Mouse (Mus musculus): ENCODE data around the gene Plekha6. TPM values are rescaled to one million over a fixed set of nuclear protein-coding genes. Genes with fewer than 3 reads are reported as not detected.

Gene Plekha6
- total RNA-seq, 1 experiment from 2014 or later, result 18.4 TPM

DNA sequence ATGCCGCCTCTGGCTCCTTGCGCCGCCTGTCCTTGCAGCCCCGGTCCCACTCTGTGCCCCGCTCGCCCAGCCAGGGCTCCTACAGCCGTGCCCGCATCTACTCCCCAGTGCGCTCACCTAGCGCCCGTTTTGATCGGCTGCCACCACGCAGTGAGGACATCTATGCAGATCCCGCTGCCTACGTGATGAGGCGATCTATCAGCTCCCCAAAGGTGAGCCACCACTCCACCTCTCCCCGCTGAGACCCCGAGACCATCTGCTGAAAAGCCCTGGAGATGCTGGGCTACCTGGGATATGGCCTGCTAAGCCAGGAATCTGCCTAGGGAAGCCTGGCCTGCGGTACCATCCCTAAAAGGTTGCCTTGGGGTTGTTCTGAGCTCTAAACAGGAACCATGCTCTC lies 110.2 kb downstream of the Plekha6 start:
- no peak for DNase-seq

DNA sequence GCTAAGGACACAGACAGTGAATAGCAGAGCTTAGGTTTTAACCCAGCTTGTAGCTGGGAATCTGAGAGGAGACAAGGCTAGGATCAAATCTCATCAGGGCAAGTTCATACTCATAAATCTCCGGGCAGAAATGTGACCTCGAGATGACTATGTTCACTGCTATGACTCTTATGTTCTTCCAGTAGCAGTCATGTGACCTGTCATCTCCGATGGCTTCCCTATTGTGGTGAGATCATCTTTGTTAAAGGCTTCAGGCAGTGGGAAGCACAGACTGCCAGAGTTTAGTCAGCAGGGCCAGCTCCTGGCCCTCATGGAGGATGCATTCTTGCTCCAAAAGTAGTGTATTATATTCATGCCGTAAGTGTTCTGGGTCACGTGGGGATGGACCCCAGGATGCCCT lies 113.0 kb downstream of the Plekha6 start:
- DNase-seq, result no peak

DNA sequence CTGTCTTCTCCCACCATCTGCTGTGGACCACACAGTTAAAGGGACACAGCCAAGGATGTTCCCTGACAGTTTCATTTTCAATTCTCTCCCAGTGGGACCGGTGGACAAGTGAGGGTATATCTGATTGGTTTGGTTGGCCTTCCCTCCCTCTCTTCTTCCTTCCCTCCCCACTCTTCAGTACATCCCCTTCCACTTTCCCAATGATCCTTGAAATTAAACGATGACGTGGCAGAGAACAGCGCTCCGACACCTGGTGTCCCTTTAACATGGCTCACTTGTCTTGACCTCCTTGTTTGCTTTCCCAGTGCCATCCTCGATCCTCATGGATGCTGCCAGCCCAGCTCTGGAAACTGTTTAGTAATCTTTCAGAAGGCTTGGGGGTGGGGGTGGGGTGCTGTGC lies 114.5 kb downstream of the Plekha6 start:
- DNase-seq, result no peak

DNA sequence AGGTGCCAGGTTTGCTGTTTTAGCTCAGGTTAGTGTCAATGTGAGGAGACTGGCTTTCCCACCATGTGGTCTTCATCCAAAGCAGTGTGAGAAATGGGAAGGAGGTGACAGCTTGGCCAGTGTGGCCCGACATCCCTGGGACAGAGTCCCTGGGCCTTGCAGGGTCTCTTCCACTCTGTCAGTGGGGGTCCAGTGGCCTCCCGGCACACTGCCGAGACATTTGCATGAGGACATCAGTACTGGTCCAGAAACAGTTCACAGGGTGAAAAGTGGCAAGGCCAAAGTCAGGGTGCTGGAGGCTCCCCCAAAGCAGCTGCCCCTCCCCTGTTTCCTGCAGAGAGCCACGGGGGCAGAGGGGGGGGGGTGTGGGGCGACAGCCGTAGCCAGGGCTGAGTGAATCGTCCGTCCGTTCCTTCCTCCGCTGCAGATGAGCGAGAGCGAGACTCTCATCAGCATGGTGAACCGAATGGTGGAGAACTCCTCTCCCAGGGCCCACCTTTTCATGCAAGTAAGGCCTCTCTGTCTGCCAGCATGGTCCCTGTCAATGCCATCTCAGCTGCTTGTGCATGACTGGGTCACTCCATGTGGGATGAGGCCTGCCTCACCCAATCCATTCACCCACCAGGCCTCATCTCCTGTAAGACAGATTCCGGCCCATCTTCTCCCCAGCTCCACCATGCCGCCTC lies 115.1 kb downstream of the Plekha6 start:
- DNase-seq, result no peak

DNA sequence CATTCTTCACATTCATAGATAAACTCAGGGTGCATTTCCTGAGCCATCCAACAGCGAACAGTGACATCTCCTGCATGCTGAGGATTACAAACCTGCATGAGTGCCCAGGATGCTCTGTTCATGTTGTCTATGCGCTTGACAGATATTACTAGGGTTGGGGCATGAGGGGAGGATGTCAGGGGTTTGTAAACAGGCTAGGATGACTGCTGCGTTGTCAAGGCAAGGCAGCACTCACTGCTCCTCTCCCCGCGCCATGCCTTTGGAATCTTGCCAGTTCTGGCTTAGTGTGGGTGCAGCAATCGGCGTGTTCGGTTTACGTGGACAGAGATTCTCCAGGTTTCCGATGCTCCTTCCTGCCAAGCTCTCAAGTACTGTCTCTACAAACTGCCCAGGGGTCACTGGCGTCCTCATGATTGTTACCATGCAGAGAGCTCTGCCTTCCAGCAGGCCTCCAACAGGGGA lies 115.7 kb downstream of the Plekha6 start:
- DNase-seq, result no peak

- no peak for DNase-seq
Observed at GRCm38 (mm10) chr1:133280537-133280936, 116.5 kb downstream of the Plekha6 start.

DNA sequence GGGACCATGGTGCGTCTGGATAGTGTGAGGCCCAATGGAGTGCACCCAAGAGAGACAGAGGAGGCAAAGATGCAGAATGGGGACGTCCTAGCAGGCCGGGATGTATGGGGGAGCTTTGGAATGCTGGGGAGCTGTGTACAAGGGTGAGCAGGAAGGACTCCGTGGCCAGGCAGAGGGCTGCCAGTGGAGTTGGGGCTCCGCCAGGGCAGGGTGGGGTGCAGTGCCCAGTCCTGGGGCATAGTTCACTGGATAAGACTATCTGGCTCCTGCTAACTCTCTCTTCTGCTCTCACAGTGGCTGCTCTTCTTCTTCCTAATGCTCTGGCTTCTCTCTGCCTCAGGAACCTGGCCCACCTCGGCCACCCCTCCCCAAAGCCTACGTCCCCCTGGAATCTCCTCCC lies 121.9 kb downstream of the Plekha6 start:
- DNase-seq, result no peak

GRCm38 (mm10) chr1:133287051-133287450 lies 123.0 kb downstream of the Plekha6 start:
- DNase-seq, result no peak

DNA sequence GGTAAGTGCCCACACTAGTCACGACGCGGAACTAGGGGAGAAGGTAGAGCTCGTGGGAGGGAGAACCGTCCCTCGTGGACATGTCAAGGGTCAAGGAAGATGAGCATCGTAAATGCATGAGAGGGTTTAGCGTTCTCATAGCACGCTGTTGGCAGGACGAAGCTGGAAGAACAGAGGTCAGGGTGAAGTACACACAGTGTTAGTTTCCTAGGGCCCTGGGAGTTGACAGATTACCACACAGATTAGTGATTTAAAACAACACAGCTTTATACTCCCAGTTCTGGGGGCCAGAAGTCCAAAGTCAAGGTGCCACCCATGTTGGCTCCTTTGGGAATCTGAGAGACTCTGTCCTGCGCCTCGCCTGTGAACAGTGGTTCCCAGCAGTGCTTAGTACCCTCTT lies 123.9 kb downstream of the Plekha6 start:
- DNase-seq, result no peak

- DNase-seq, result no peak
Observed at GRCm38 (mm10) chr1:133291888-133292287, 127.9 kb downstream of the Plekha6 start.

- DNase-seq, result no peak
Observed at GRCm38 (mm10) chr1:133292608-133293007, 128.6 kb downstream of the Plekha6 start.

GRCm38 (mm10) chr1:133296376-133296775 lies 132.4 kb downstream of the Plekha6 start:
- DNase-seq, result no peak

GRCm38 (mm10) chr1:133298816-133299215 lies 134.8 kb downstream of the Plekha6 start:
- no peak for DNase-seq

DNA sequence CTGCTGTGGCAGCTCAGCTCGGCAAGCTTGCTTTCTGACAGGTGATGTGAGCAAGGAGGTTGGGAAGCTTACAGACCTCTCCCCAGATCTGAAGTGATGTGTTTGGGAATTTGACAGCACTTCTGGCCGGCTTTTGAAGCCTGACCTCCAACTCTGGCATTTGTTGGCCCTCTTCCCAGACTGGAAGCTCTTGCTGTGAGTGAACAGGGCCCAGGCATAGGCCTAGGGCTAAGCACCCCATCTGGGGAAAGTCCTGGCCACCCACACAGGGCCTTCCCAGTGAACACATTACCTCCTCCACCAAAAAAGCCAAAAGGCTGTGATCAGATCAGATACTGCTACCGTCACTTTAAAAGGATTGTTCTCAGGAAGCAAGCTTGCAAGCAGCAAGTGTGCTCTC lies 138.5 kb downstream of the Plekha6 start:
- peak; percentile 73 for DNase-seq

DNA sequence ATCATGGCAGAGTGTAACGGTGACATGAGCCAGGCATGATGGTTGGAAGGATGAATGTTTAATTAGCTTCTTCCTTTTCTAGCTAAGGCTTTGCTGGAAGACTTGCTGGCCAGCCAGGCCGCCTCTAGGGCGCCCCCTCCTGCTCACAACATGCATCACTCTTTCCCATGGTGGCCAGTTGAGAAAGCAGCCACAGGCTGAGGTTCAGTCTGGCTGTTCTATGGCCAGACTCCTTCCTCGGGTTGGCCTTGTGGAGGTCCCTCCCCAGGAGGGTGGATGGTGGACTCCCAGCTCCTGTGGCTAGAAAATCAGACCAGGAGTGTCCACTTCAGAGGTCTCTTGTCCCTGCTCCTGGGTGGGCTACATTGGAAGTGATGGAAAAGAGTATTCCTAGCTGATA lies 142.8 kb downstream of the Plekha6 start:
- peak; percentile 85 for DNase-seq

- DNase-seq, result no peak
Observed at GRCm38 (mm10) chr1:133307318-133307717, 143.3 kb downstream of the Plekha6 start.

- DNase-seq, result no peak
Observed at GRCm38 (mm10) chr1:133309652-133310267, 145.8 kb downstream of the Plekha6 start, which contains the start of gene Golt1a. Gene Golt1a (plus strand): TSS chr1:133309800.

- DNase-seq, result no peak
Observed at GRCm38 (mm10) chr1:133311240-133311639, 147.2 kb downstream of the Plekha6 start.

GRCm38 (mm10) chr1:133311946-133312345 lies 147.9 kb downstream of the Plekha6 start:
- DNase-seq, result no peak

DNA sequence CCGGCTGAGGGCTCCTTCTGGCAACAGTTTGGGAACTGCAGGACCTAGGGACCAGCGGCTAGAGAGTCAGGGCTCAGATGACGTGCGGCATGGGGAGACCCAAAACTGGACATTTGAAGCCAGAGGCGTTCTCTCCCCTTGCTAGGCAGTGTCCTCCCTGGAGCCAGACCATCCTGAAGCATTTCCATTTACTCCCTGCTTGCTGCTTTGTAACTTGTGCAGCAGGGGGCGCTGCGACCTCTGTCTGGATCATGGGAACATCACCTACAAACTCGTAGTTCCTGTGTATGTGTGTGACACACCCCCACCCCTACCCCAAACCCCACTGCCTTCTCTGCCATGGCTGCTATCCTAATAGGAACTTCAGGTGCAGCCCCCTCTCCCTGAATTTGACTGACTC lies 150.4 kb downstream of the Plekha6 start:
- peak; percentile 73 for DNase-seq

DNA sequence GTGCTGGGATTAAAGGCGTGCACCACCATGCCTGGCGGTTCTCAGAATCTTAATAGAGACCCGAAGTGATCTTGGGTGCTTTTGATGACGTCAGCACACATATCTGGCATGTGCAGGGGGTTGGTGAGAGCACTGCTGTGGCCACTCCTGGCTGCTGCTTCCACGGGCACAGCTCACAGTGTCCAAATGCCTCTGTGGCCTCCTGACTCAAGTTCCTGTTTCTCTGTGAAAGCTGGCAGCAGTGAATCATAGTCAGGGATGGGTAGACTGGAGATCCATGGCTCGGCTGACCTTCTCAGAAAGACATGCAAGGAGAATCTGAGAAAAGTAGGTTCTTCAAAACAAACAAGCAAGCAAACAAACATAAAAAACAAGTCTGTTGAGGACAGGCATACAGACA lies 151.8 kb downstream of the Plekha6 start:
- DNase-seq, result no peak

- no peak for DNase-seq
Observed at GRCm38 (mm10) chr1:133316577-133316976, 152.6 kb downstream of the Plekha6 start.

- DNase-seq, result no peak
Observed at GRCm38 (mm10) chr1:133317149-133317548, 153.1 kb downstream of the Plekha6 start.
